Mouse (Mus musculus) ovary, adult 10 weeks (tissue): ENCODE data around the gene Chgb. TPM values are rescaled to one million over a fixed set of nuclear protein-coding genes. Genes with fewer than 3 reads are reported as not detected.

Source experiments
- polyA plus RNA-seq: library from polyadenylated mRNA; stranded (reverse); fragments of 350-450 nt; fragmentation: Illumina TruSeq; extraction: RNeasy Lipid Tissue Mini Kit (QIAGEN cat#74804); gene quantifications from one replicate; pipeline ENCODE4 v1.2.3, GENCODE M21; 2014

The Chgb gene
- polyA plus RNA-seq = 0.54 TPM

DNA sequence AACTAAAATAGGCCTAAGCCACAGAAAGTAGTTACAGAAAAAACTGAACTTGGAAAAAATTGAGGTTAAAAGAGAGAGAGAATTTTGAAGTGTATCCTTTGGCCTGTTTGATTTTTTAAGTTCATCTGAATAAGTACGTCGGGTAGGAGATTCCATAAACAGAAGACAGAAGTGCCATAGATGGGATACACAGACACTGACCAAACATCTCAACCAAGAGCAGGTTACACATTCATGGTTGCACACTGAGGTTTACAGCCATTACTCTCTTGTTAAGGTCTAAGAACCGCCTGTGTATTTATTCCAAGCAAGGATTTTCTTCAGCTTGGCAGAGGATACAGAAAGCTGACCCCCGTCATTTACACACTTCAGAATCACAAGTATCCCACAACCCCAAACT, at the start of gene Chgb:
TSS of gene Chgb (plus strand) at position 301 of the 400 bp plus-strand sequence.

DNA sequence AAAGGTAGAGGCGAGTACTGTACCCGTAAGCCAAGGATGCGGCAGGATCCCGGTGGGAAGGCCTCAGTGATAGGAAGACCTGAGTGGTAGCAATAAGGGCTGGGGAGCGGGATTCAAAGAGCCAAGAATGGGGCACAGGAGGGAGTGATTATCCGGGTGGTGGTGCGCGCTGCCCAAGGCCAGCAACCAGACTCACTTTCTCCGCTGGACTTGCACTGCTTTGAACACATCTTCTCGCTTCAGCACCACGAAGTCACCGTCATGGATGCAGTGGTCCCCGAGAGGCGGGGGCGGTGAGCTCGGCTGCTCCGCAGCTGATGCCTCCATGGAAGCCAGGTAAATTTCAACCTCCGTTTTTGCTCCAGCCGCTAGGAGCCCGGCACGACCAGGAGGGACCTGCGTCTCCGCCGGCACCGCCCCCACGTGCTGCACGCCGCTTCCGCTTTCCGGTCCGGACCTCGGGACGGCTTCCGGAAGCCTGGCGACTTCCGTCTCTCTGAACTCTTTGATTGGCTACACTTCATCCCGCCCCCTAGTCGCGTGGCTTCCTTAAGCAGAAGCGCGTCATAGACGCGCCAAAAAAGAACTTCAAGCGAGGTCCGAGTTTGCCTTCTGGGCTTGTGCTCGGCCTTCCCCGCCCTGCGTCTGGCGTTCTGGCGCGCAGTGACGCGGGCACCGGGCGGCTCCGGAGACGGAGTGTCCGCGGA, 34.7 kb downstream of the Chgb start, which contains the start of the genes Trmt6 and Mcm8:
TSS of gene Trmt6 (minus strand) at position 448 of the 707 bp plus-strand sequence.
TSS of gene Mcm8 (plus strand) at position 534 of the 707 bp plus-strand sequence.

Other genes with a start within 250 kb of the Chgb start
- 84.5 TPM for gene Gpcpd1, start 193.5 kb upstream of the Chgb start, polyA plus RNA-seq
- 4.2 TPM for gene Shld1, start 94.3 kb upstream of the Chgb start, polyA plus RNA-seq
- 55.4 TPM for gene Trmt6, start 34.8 kb downstream of the Chgb start, polyA plus RNA-seq
- 17.8 TPM for gene Mcm8, start 34.9 kb downstream of the Chgb start, polyA plus RNA-seq
- 149 TPM for gene Crls1, start 65.4 kb downstream of the Chgb start, polyA plus RNA-seq
- gene Lrrn4, start 99.6 kb downstream of the Chgb start, polyA plus RNA-seq = 12.5 TPM
- 2.6 TPM for gene Fermt1, start 164.6 kb downstream of the Chgb start, polyA plus RNA-seq